Mouse (Mus musculus): ENCODE results near the gene Tmem256.

DNA sequence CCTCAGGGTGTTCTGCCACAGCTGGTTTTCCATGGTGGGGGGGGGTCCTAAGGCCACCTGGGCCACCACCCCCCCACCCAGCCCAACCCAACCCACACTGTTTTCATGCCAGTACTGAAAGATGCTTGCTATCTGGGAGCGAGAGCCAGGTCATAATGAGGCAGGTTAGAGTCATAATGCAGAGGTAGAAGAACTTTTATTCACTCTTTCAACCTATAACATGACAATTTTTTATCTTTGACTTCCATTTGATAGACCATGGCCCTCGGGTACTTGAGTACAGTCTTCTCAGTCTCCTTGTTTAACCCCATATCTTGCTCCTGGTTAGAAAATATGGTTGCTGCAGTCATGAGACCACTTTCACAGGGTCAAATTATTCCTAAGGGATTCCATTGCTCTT lies 19.9 kb upstream of the Tmem256 start, which contains the start of gene Spem2:
- TF ChIP-seq TAL1 (IDR thresholded peaks at IDR 0.05; ENCODE audit: low read length) = no peak
- no peak for TF ChIP-seq GATA1 (IDR thresholded peaks at IDR 0.05; ENCODE audit: low read length)

All from erythroblast, embryonic 14.5 days (primary cell).